In the genomic region with DNA sequence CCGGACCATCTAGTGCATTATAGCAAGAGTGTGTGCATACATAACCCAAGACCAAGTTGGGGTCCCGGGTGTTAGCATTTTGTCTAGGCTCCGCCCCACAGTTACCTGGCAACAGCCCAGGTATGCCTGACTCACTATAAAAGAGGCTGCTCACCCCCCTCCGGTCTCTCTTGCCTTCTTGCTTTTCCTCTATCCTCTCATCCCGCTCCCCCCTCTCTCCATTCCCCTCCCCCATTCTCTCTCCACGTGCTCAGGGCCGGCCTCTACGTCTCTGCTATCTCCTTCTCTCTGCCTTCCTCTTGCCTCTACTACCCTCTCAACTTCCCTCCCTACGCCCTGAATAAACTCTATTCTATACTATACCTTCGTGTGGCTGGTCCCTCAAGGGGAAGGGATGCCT, we compare ENCODE assay signal across 8 mouse cellular contexts. TPM values are rescaled to one million over a fixed set of nuclear protein-coding genes. Genes with fewer than 3 reads are reported as not detected.
DNase-seq lines count a peak whose midpoint lies in the region; ATAC-seq and TF ChIP-seq lines count a peak whose summit lies in the region.

No protein-coding gene starts in this region.

- peaks cover 8% of the 10 kb centered on the region for H3K4me1 ChIP-seq in liver, adult 2 months (ENCODE audit: control insufficient read depth, insufficient read depth, low read length)
- peaks cover 18% of the 10 kb centered on the region for H3K4me1 ChIP-seq in forebrain, embryonic 16.5 days (replicated peaks; ENCODE audit: control insufficient read depth, insufficient read depth, low read length)
- H3K4me1 ChIP-seq in midbrain, embryonic 11.5 days (ENCODE audit: control insufficient read depth, insufficient read depth, low read length), result peaks cover 12% of the 10 kb centered on the region; the same call in 1 of the 2 replicates

- H3K9ac ChIP-seq in liver, adult 2 months (ENCODE audit: low read depth, low read length), result no peak overlapping the region
- peak overlapping the region; percentile 50 for H3K9ac ChIP-seq in forebrain, embryonic 16.5 days (replicated peaks; ENCODE audit: low read depth, low read length)
- peak overlapping the region; percentile 55; the same call in 1 of the 2 replicates for H3K9ac ChIP-seq in midbrain, embryonic 11.5 days (ENCODE audit: low read length)

- H3K79me2 ChIP-seq in liver, adult 2 months (ENCODE audit: control insufficient read depth, insufficient read depth, low read length), result no peaks in the 10 kb centered on the region

- peak; percentile 16; the same call in 1 of the 2 replicates for ATAC-seq in forebrain, embryonic 16.5 days
- ATAC-seq in midbrain, embryonic 11.5 days (ENCODE audit: low FRiP score), result peak; percentile 11; the same call in 1 of the 2 replicates

- no peak for TF ChIP-seq POLR2A in liver, adult 2 months (IDR thresholded peaks at IDR 0.05; ENCODE audit: extremely low read depth, insufficient read depth, low read length)

- 0 out of 2 replicates have a peak, but pooled peaks cover 3% of the 10 kb centered on the region for H3K27me3 ChIP-seq in liver, adult 2 months (ENCODE audit: control insufficient read depth, insufficient read depth, low read length)
- H3K27me3 ChIP-seq in forebrain, embryonic 16.5 days (replicated peaks; ENCODE audit: control insufficient read depth, insufficient read depth, low read length), result peaks cover 3% of the 10 kb centered on the region; the same call in 1 of the 2 replicates
- H3K27me3 ChIP-seq in midbrain, embryonic 11.5 days (ENCODE audit: control insufficient read depth, insufficient read depth, low read length), result peaks cover 13% of the 10 kb centered on the region

- H3K27ac ChIP-seq in liver, adult 2 months (replicated peaks; ENCODE audit: insufficient read depth, low read depth, low read length), result no peak overlapping the region
- no peak overlapping the region for H3K27ac ChIP-seq in forebrain, embryonic 16.5 days (ENCODE audit: low read length)
- no peak overlapping the region for H3K27ac ChIP-seq in midbrain, embryonic 11.5 days (ENCODE audit: low read depth, low read length)

- DNase-seq in liver, adult 2 months (ENCODE audit: extremely low read depth, low read depth, low spot score), result no peak
- DNase-seq in liver, result no peak
- peak; percentile 62 for DNase-seq in cerebellum, adult 11-12 months
- peak; percentile 86 for DNase-seq in midbrain, embryonic 11.5 days (ENCODE audit: low spot score, missing footprints)
- no peak for DNase-seq in natural killer cell, adult 2 months (ENCODE audit: low spot score in 2 of 2)
- no peak for DNase-seq in ovary, postnatal 36 days (ENCODE audit: low spot score)
- no peak for DNase-seq in ovary, postnatal 10 days (ENCODE audit: low spot score)

- no peaks in the 10 kb centered on the region for H3K36me3 ChIP-seq in liver, adult 2 months (ENCODE audit: control insufficient read depth, insufficient read depth, low read length)
- H3K36me3 ChIP-seq in forebrain, embryonic 16.5 days (ENCODE audit: control insufficient read depth, insufficient read depth), result no peaks in the 10 kb centered on the region
- no peaks in the 10 kb centered on the region for H3K36me3 ChIP-seq in midbrain, embryonic 11.5 days (ENCODE audit: control insufficient read depth, insufficient read depth, low read length)

- no peaks in the 10 kb centered on the region for H3K9me3 ChIP-seq in forebrain, embryonic 16.5 days (ENCODE audit: control insufficient read depth, low read length)
- no peaks in the 10 kb centered on the region for H3K9me3 ChIP-seq in midbrain, embryonic 11.5 days (ENCODE audit: control insufficient read depth, low read length)

- WGBS in liver, adult 2 months, result 7% methylated on average over 10 of the region's 10 CpGs
- WGBS in forebrain, embryonic 16.5 days, result 4% methylated on average over 10 of the region's 10 CpGs
- 3% methylated on average over 10 of the region's 10 CpGs for WGBS in midbrain, embryonic 11.5 days

- peak overlapping the region; percentile 19; the same call in 1 of the 2 replicates for H3K4me3 ChIP-seq in liver, adult 2 months (ENCODE audit: insufficient read depth, low read depth, low read length)
- peak overlapping the region; percentile 60 for H3K4me3 ChIP-seq in forebrain, embryonic 16.5 days (replicated peaks; ENCODE audit: low read length)
- peak overlapping the region; percentile 44 for H3K4me3 ChIP-seq in midbrain, embryonic 11.5 days (ENCODE audit: low read depth, low read length)

- no peak for TF ChIP-seq CTCF in liver, adult 2 months (IDR thresholded peaks at IDR 0.05; ENCODE audit: low read depth, low read length)

- H3K4me2 ChIP-seq in forebrain, embryonic 16.5 days (ENCODE audit: low read length), result peak overlapping the region; percentile 75
- H3K4me2 ChIP-seq in midbrain, embryonic 11.5 days, result peak overlapping the region; percentile 90

RNA-seq across cellular contexts. Expression of a gene that starts 14.0 kb away (rescaled TPM):
- 8.4 and 10.3 TPM in 2 replicates for total RNA-seq in liver, adult 2 months (2014; rRNA removed)
- polyA plus RNA-seq in liver, adult 2 months (2012; rRNA removed), result 3.1 and 4.5 TPM in 2 replicates
- polyA plus RNA-seq in forebrain, embryonic 16.5 days (2015; fragmentation: Nextera tagmentation; extraction: Ambion mirVana), result 0.22 and 0.32 TPM in 2 replicates
- 0.18 and 0.55 TPM in 2 replicates for polyA plus RNA-seq in midbrain, embryonic 11.5 days (2014; fragmentation: Nextera tagmentation; extraction: Ambion mirVana)

RNA-seq across cellular contexts. Expression of a gene that starts 32.0 kb away (rescaled TPM):
- total RNA-seq in liver, adult 2 months (2014; rRNA removed), result 11.5 and 14.5 TPM in 2 replicates
- polyA plus RNA-seq in liver, adult 2 months (2012; rRNA removed), result 2.6 and 4.5 TPM in 2 replicates
- polyA plus RNA-seq in forebrain, embryonic 16.5 days (2015; fragmentation: Nextera tagmentation; extraction: Ambion mirVana), result 6.7 and 7.6 TPM in 2 replicates
- 8.5 and 8.6 TPM in 2 replicates for polyA plus RNA-seq in midbrain, embryonic 11.5 days (2014; fragmentation: Nextera tagmentation; extraction: Ambion mirVana)

RNA-seq across cellular contexts. Expression of a gene that starts 56.3 kb away (rescaled TPM):
- 56.6 and 68.7 TPM in 2 replicates for total RNA-seq in liver, adult 2 months (2014; rRNA removed)
- 18.6 and 34.9 TPM in 2 replicates for polyA plus RNA-seq in liver, adult 2 months (2012; rRNA removed)
- polyA plus RNA-seq in forebrain, embryonic 16.5 days (2015; fragmentation: Nextera tagmentation; extraction: Ambion mirVana), result 0.63 and 1.7 TPM in 2 replicates
- polyA plus RNA-seq in midbrain, embryonic 11.5 days (2014; fragmentation: Nextera tagmentation; extraction: Ambion mirVana), result 0.18 TPM in 1 of 2 replicates, not detected in the other

Comparison
In these comparisons a context has a peak if more than half of its experiments do, and no peak if none do; other contexts are left out.
1. DNase-seq: peak in cerebellum, adult 11-12 months (single experiment) and midbrain, embryonic 11.5 days (single experiment); none in liver, adult 2 months (single experiment), liver (single experiment), natural killer cell, adult 2 months (0 of 2), ovary, postnatal 36 days (single experiment) and ovary, postnatal 10 days (single experiment).
2. Peak in every context shown above with its lines, with median percentiles within 50 percentile points of each other: H3K4me3 ChIP-seq.